Mouse (Mus musculus): Measurements from ENCODE around the gene Tfcp2l1. TPM values are rescaled to one million over a fixed set of nuclear protein-coding genes. Genes with fewer than 3 reads are reported as not detected.

Tfcp2l1 gene
- polyA plus RNA-seq, 1 experiment from 2014 or later, result 0.43 TPM

GRCm38 (mm10) chr1:118625921-118626320, 1.8 kb upstream of the Tfcp2l1 start:
- no peaks in the 10 kb centered on the region for H3K36me3 ChIP-seq
- no peak overlapping the region for H3K27ac ChIP-seq (replicated peaks)
- 66% methylated on average over 2 of the region's 2 CpGs for WGBS
- no peaks in the 10 kb centered on the region for H3K9me3 ChIP-seq
- H3K9ac ChIP-seq (replicated peaks), result no peak overlapping the region
- peaks cover 38% of the 10 kb centered on the region for H3K27me3 ChIP-seq
- no peak overlapping the region for H3K4me3 ChIP-seq
- no peak for ATAC-seq (ENCODE audit: low FRiP score, low read depth)
- no peak overlapping the region for H3K4me2 ChIP-seq (replicated peaks)
- 0 out of 2 replicates have a peak, but pooled peaks cover 14% of the 10 kb centered on the region for H3K4me1 ChIP-seq

GRCm38 (mm10) chr1:118626452-118626851, 1.3 kb upstream of the Tfcp2l1 start:
- H3K9ac ChIP-seq (replicated peaks), result no peak overlapping the region
- 0 out of 2 replicates have a peak, but pooled peaks cover 14% of the 10 kb centered on the region for H3K4me1 ChIP-seq
- H3K27me3 ChIP-seq, result peaks cover 38% of the 10 kb centered on the region
- H3K4me2 ChIP-seq (replicated peaks), result no peak overlapping the region
- no peaks in the 10 kb centered on the region for H3K36me3 ChIP-seq
- ATAC-seq (ENCODE audit: low FRiP score, low read depth), result no peak
- H3K4me3 ChIP-seq, result no peak overlapping the region
- H3K27ac ChIP-seq (replicated peaks), result no peak overlapping the region
- WGBS, result 76% methylated on average over 2 of the region's 2 CpGs
- H3K9me3 ChIP-seq, result no peaks in the 10 kb centered on the region

- no peak for ATAC-seq (ENCODE audit: low FRiP score, low read depth)
- Histone ChIP-seq H3K9ac (replicated peaks) (no peak overlapping the region), H3K9me3 (no peaks in the 10 kb centered on the region), H3K4me3 (no peak overlapping the region), H3K27ac (replicated peaks) (no peak overlapping the region), H3K4me2 (replicated peaks) (no peak overlapping the region), H3K36me3 (no peaks in the 10 kb centered on the region), H3K4me1 (0 out of 2 replicates have a peak, but pooled peaks cover under 1% of the 10 kb centered on the region), H3K27me3 (peaks cover 8% of the 10 kb centered on the region)
- WGBS, result 83% methylated on average over 4 of the region's 4 CpGs
These were observed 5.8 kb downstream of the Tfcp2l1 start for GRCm38 (mm10) chr1:118633415-118633980.

- Histone ChIP-seq H3K4me1 (no peaks in the 10 kb centered on the region), H3K36me3 (no peaks in the 10 kb centered on the region), H3K27me3 (no peaks in the 10 kb centered on the region), H3K27ac (replicated peaks) (no peak overlapping the region), H3K4me3 (no peak overlapping the region), H3K9me3 (no peaks in the 10 kb centered on the region), H3K9ac (replicated peaks) (no peak overlapping the region), H3K4me2 (replicated peaks) (no peak overlapping the region)
- 67% methylated on average over 2 of the region's 2 CpGs for WGBS
- no peak for ATAC-seq (ENCODE audit: low FRiP score, low read depth)
These were observed 14.7 kb downstream of the Tfcp2l1 start for GRCm38 (mm10) chr1:118642296-118642999.

GRCm38 (mm10) chr1:118643138-118643979, 15.6 kb downstream of the Tfcp2l1 start:
- Histone ChIP-seq H3K9me3 (no peaks in the 10 kb centered on the region), H3K27me3 (no peaks in the 10 kb centered on the region), H3K4me3 (no peak overlapping the region), H3K36me3 (no peaks in the 10 kb centered on the region), H3K9ac (replicated peaks) (no peak overlapping the region), H3K4me2 (replicated peaks) (no peak overlapping the region), H3K27ac (replicated peaks) (no peak overlapping the region), H3K4me1 (no peaks in the 10 kb centered on the region)
- WGBS, result 66% methylated on average over 9 of the region's 9 CpGs
- ATAC-seq (ENCODE audit: low FRiP score, low read depth), result no peak

GRCm38 (mm10) chr1:118645701-118646100, 18.0 kb downstream of the Tfcp2l1 start:
- no peaks in the 10 kb centered on the region for H3K27me3 ChIP-seq
- H3K9ac ChIP-seq (replicated peaks), result no peak overlapping the region
- H3K4me3 ChIP-seq, result no peak overlapping the region
- H3K4me1 ChIP-seq, result 0 out of 2 replicates have a peak, but pooled peaks cover 2% of the 10 kb centered on the region
- ATAC-seq (ENCODE audit: low FRiP score, low read depth), result no peak
- H3K36me3 ChIP-seq, result no peaks in the 10 kb centered on the region
- 63% methylated on average over 4 of the region's 4 CpGs for WGBS
- no peak overlapping the region for H3K27ac ChIP-seq (replicated peaks)
- no peaks in the 10 kb centered on the region for H3K9me3 ChIP-seq
- H3K4me2 ChIP-seq (replicated peaks), result no peak overlapping the region

GRCm38 (mm10) chr1:118648015-118648414, 20.3 kb downstream of the Tfcp2l1 start:
- H3K9ac ChIP-seq (replicated peaks), result no peak overlapping the region
- no peak overlapping the region for H3K4me3 ChIP-seq
- 0 out of 2 replicates have a peak, but pooled peaks cover 7% of the 10 kb centered on the region for H3K4me1 ChIP-seq
- WGBS, result 44% methylated on average over 3 of the region's 3 CpGs
- no peaks in the 10 kb centered on the region for H3K36me3 ChIP-seq
- H3K9me3 ChIP-seq, result no peaks in the 10 kb centered on the region
- ATAC-seq (ENCODE audit: low FRiP score, low read depth), result no peak
- H3K4me2 ChIP-seq (replicated peaks), result no peak overlapping the region
- no peak overlapping the region for H3K27ac ChIP-seq (replicated peaks)
- no peaks in the 10 kb centered on the region for H3K27me3 ChIP-seq

- WGBS, result 81% methylated on average over 9 of the region's 9 CpGs
- Histone ChIP-seq H3K27me3 (no peaks in the 10 kb centered on the region), H3K4me1 (0 out of 2 replicates have a peak, but pooled peaks cover 7% of the 10 kb centered on the region), H3K9ac (replicated peaks) (no peak overlapping the region), H3K27ac (replicated peaks) (no peak overlapping the region), H3K4me3 (no peak overlapping the region), H3K9me3 (no peaks in the 10 kb centered on the region), H3K4me2 (replicated peaks) (no peak overlapping the region), H3K36me3 (no peaks in the 10 kb centered on the region)
- ATAC-seq (ENCODE audit: low FRiP score, low read depth), result no peak
These were observed 22.4 kb downstream of the Tfcp2l1 start for GRCm38 (mm10) chr1:118649933-118650770.

- 55% methylated on average over 2 of the region's 3 CpGs for WGBS
- no peaks in the 10 kb centered on the region for H3K9me3 ChIP-seq
- no peaks in the 10 kb centered on the region for H3K36me3 ChIP-seq
- H3K9ac ChIP-seq (replicated peaks), result no peak overlapping the region
- H3K4me3 ChIP-seq, result no peak overlapping the region
- H3K27ac ChIP-seq (replicated peaks), result no peak overlapping the region
- 0 out of 2 replicates have a peak, but pooled peaks cover 7% of the 10 kb centered on the region for H3K4me1 ChIP-seq
- H3K4me2 ChIP-seq (replicated peaks), result no peak overlapping the region
- H3K27me3 ChIP-seq, result no peaks in the 10 kb centered on the region
- no peak for ATAC-seq (ENCODE audit: low FRiP score, low read depth)
These were observed 23.0 kb downstream of the Tfcp2l1 start for GRCm38 (mm10) chr1:118650771-118651080.

- ATAC-seq (ENCODE audit: low FRiP score, low read depth), result no peak
- Histone ChIP-seq H3K4me1 (no peaks in the 10 kb centered on the region), H3K27me3 (no peaks in the 10 kb centered on the region), H3K27ac (replicated peaks) (no peak overlapping the region), H3K9ac (replicated peaks) (no peak overlapping the region), H3K9me3 (no peaks in the 10 kb centered on the region), H3K4me2 (replicated peaks) (no peak overlapping the region), H3K36me3 (no peaks in the 10 kb centered on the region), H3K4me3 (no peak overlapping the region)
- WGBS, result 82% methylated on average over 6 of the region's 6 CpGs
These were observed 31.0 kb downstream of the Tfcp2l1 start for GRCm38 (mm10) chr1:118658716-118659115.

- WGBS, result 87% methylated on average over 3 of the region's 3 CpGs
- no peaks in the 10 kb centered on the region for H3K9me3 ChIP-seq
- ATAC-seq (ENCODE audit: low FRiP score, low read depth), result no peak
These were observed 33.2 kb downstream of the Tfcp2l1 start for GRCm38 (mm10) chr1:118660880-118661465.

More at GRCm38 (mm10) chr1:118660880-118661465, 33.2 kb downstream of the Tfcp2l1 start:
- Histone ChIP-seq H3K4me3 (no peak overlapping the region), H3K9ac (replicated peaks) (no peak overlapping the region), H3K4me2 (replicated peaks) (no peak overlapping the region), H3K27me3 (no peaks in the 10 kb centered on the region), H3K27ac (replicated peaks) (no peak overlapping the region), H3K4me1 (no peaks in the 10 kb centered on the region), H3K36me3 (no peaks in the 10 kb centered on the region)
